Mouse (Mus musculus) adrenal gland, postnatal 25 days (tissue): Measurements from ENCODE around the gene Vti1a. TPM values are rescaled to one million over a fixed set of nuclear protein-coding genes. Genes with fewer than 3 reads are reported as not detected.

Experiments
- DNase-seq: peaks from one replicate; pipeline ENCODE4 v3.0.0; 2021; ENCODE audit warnings: mixed read lengths
- total RNA-seq: library from RNA; stranded (reverse); gene quantifications from 2 replicates; pipeline ENCODE4 v1.2.3, GENCODE M21; 2021

Vti1a gene
- total RNA-seq, 1 experiment from 2014 or later: 38.4 TPM

GRCm38 (mm10) chr19:55461963-55462362, 145.9 kb downstream of the Vti1a start:
- no peak for DNase-seq

- no peak for DNase-seq
Observed at GRCm38 (mm10) chr19:55463670-55464069, 147.6 kb downstream of the Vti1a start.

- DNase-seq: no peak
Observed at GRCm38 (mm10) chr19:55469301-55470051, 153.4 kb downstream of the Vti1a start.

GRCm38 (mm10) chr19:55472582-55472981, 156.5 kb downstream of the Vti1a start:
- DNase-seq: no peak

- no peak for DNase-seq
Observed at GRCm38 (mm10) chr19:55474225-55474624, 158.1 kb downstream of the Vti1a start.

GRCm38 (mm10) chr19:55480526-55480925, 164.4 kb downstream of the Vti1a start:
- DNase-seq: no peak

- no peak for DNase-seq
Observed at GRCm38 (mm10) chr19:55481308-55481707, 165.2 kb downstream of the Vti1a start.

- DNase-seq: no peak
Observed at GRCm38 (mm10) chr19:55483526-55483925, 167.4 kb downstream of the Vti1a start.

GRCm38 (mm10) chr19:55484559-55484958, 168.5 kb downstream of the Vti1a start:
- DNase-seq: no peak

- DNase-seq: no peak
Observed at GRCm38 (mm10) chr19:55486473-55486872, 170.4 kb downstream of the Vti1a start.

- no peak for DNase-seq
Observed at GRCm38 (mm10) chr19:55491126-55492076, 175.3 kb downstream of the Vti1a start.

- DNase-seq: no peak
Observed at GRCm38 (mm10) chr19:55496333-55496732, 180.2 kb downstream of the Vti1a start.

- DNase-seq: no peak
Observed at GRCm38 (mm10) chr19:55499179-55499863, 183.2 kb downstream of the Vti1a start.

GRCm38 (mm10) chr19:55501985-55502384, 185.9 kb downstream of the Vti1a start:
- no peak for DNase-seq

GRCm38 (mm10) chr19:55503771-55504170, 187.7 kb downstream of the Vti1a start:
- DNase-seq: peak; percentile 20

- DNase-seq: no peak
Observed at GRCm38 (mm10) chr19:55507748-55508147, 191.7 kb downstream of the Vti1a start.

GRCm38 (mm10) chr19:55508239-55508638, 192.1 kb downstream of the Vti1a start:
- no peak for DNase-seq

GRCm38 (mm10) chr19:55508965-55509364, 192.9 kb downstream of the Vti1a start:
- no peak for DNase-seq

- DNase-seq: no peak
Observed at GRCm38 (mm10) chr19:55509618-55510017, 193.5 kb downstream of the Vti1a start.

GRCm38 (mm10) chr19:55513941-55514340, 197.8 kb downstream of the Vti1a start:
- no peak for DNase-seq

GRCm38 (mm10) chr19:55520236-55520635, 204.1 kb downstream of the Vti1a start:
- no peak for DNase-seq

- no peak for DNase-seq
Observed at GRCm38 (mm10) chr19:55523340-55523739, 207.2 kb downstream of the Vti1a start.

GRCm38 (mm10) chr19:55524385-55524784, 208.3 kb downstream of the Vti1a start:
- DNase-seq: no peak
